Mouse (Mus musculus): ENCODE results near the gene Ercc1.

Ercc1 gene

GRCm38 (mm10) chr7:19368380-19368779 is 23.8 kb downstream of the Ercc1 start:
- peak; percentile 17 for DNase-seq (ENCODE audit: low read depth)

- DNase-seq (ENCODE audit: low read depth) = no peak
These were observed 25.3 kb downstream of the Ercc1 start for GRCm38 (mm10) chr7:19369823-19370425.

- no peak for DNase-seq (ENCODE audit: low read depth)
These were observed 28.8 kb downstream of the Ercc1 start for GRCm38 (mm10) chr7:19373367-19373766.

- no peak for DNase-seq (ENCODE audit: low read depth)
These were observed 30.8 kb downstream of the Ercc1 start for GRCm38 (mm10) chr7:19375368-19375767.

GRCm38 (mm10) chr7:19376019-19376418 is 31.4 kb downstream of the Ercc1 start:
- DNase-seq (ENCODE audit: low read depth) = no peak

GRCm38 (mm10) chr7:19378049-19378448 is 33.5 kb downstream of the Ercc1 start:
- no peak for DNase-seq (ENCODE audit: low read depth)

GRCm38 (mm10) chr7:19381377-19382165 is 37.0 kb downstream of the Ercc1 start, which contains the start of gene Ercc2:
Gene Ercc2, plus strand, starts transcription at chr7:19382010.
- DNase-seq (ENCODE audit: low read depth) = peak; percentile 99

- no peak for DNase-seq (ENCODE audit: low read depth)
These were observed 37.6 kb downstream of the Ercc1 start for GRCm38 (mm10) chr7:19382166-19382541.

GRCm38 (mm10) chr7:19383708-19384107 is 39.1 kb downstream of the Ercc1 start:
- DNase-seq (ENCODE audit: low read depth) = no peak

- DNase-seq (ENCODE audit: low read depth) = no peak
These were observed 44.3 kb downstream of the Ercc1 start for GRCm38 (mm10) chr7:19388699-19389413.

GRCm38 (mm10) chr7:19394484-19394883 is 49.9 kb downstream of the Ercc1 start:
- DNase-seq (ENCODE audit: low read depth) = no peak

- peak; percentile 87 for DNase-seq (ENCODE audit: low read depth)
These were observed 55.1 kb downstream of the Ercc1 start for GRCm38 (mm10) chr7:19399496-19400280.

- no peak for DNase-seq (ENCODE audit: low read depth)
These were observed 56.4 kb downstream of the Ercc1 start for GRCm38 (mm10) chr7:19400946-19401345.

- no peak for DNase-seq (ENCODE audit: low read depth)
These were observed 58.0 kb downstream of the Ercc1 start for GRCm38 (mm10) chr7:19402535-19403112.

GRCm38 (mm10) chr7:19403731-19404296 is 59.2 kb downstream of the Ercc1 start, which contains the start of gene Klc3:
Gene Klc3, minus strand, starts transcription at chr7:19404104.
- no peak for DNase-seq (ENCODE audit: low read depth)

GRCm38 (mm10) chr7:19404476-19404875 is 59.9 kb downstream of the Ercc1 start, which contains the start of gene Ckm:
Gene Ckm, plus strand, starts transcription at chr7:19404776.
- DNase-seq (ENCODE audit: low read depth) = no peak

- DNase-seq (ENCODE audit: low read depth) = peak; percentile 89
These were observed 60.8 kb downstream of the Ercc1 start for GRCm38 (mm10) chr7:19405417-19405816.
